Mouse (Mus musculus) limb, embryonic 15.5 days (tissue): ENCODE data around the gene Dnajc1. TPM values are rescaled to one million over a fixed set of nuclear protein-coding genes. Genes with fewer than 3 reads are reported as not detected.

ENCODE experiments used
- ATAC-seq: fragments of 200-750 bp; cut with Nextera tagmentation; 2 replicates; pipeline ENCODE4 v1.8.0; 2017; ENCODE audit warnings: low read depth, moderate TSS enrichment; ENCODE audit not compliant: insufficient number of reproducible peaks, low FRiP score, low TSS enrichment
- H3K27ac ChIP-seq: fragments of 300-500 bp; sonication (generic); 2 replicates; pipeline ENCODE4 v1.5.1; 2015; ENCODE audit warnings: moderate library complexity, mild to moderate bottlenecking, inconsistent platforms
- H3K27me3 ChIP-seq: fragments of 300-500 bp; sonication (generic); 2 replicates; pipeline ENCODE4 v1.6.1; 2015; ENCODE audit warnings: inconsistent platforms
- H3K36me3 ChIP-seq: fragments of 300-500 bp; sonication (generic); 2 replicates; pipeline ENCODE4 v1.6.1; 2015; ENCODE audit warnings: inconsistent platforms
- H3K4me1 ChIP-seq: fragments of 300-500 bp; sonication (generic); 2 replicates; pipeline ENCODE4 v1.6.1; 2015; ENCODE audit warnings: inconsistent platforms
- H3K4me2 ChIP-seq: fragments of 300-500 bp; sonication (generic); 2 replicates; pipeline ENCODE4 v1.6.1; 2015; ENCODE audit warnings: mild to moderate bottlenecking, inconsistent platforms
- H3K4me3 ChIP-seq: fragments of 300-500 bp; sonication (generic); 2 replicates; pipeline ENCODE4 v1.5.1; 2015; ENCODE audit warnings: mild to moderate bottlenecking, inconsistent platforms
- H3K9ac ChIP-seq: fragments of 300-500 bp; sonication (generic); 2 replicates; pipeline ENCODE4 v1.6.1; 2015; ENCODE audit warnings: inconsistent platforms
- H3K9me3 ChIP-seq: fragments of 300-500 bp; sonication (generic); 2 replicates; pipeline ENCODE4 v1.6.1; 2016; ENCODE audit warnings: inconsistent platforms
- WGBS: fragments of 180-500 bp; shearing (Covaris S2); methylation state at CpG from one replicate; pipeline ENCODE4 v1.1.7; 2015; 5-methylcytosine and 5-hydroxymethylcytosine counted together
- polyA plus RNA-seq: library from polyadenylated mRNA; unstranded; fragments of >200 nt; fragmentation: Nextera tagmentation; extraction: Ambion mirVana; gene quantifications from 2 replicates; pipeline ENCODE4 v1.2.1, GENCODE M21; 2015

The Dnajc1 gene
- polyA plus RNA-seq, 1 experiment from 2014 or later: 42.2 TPM

DNA sequence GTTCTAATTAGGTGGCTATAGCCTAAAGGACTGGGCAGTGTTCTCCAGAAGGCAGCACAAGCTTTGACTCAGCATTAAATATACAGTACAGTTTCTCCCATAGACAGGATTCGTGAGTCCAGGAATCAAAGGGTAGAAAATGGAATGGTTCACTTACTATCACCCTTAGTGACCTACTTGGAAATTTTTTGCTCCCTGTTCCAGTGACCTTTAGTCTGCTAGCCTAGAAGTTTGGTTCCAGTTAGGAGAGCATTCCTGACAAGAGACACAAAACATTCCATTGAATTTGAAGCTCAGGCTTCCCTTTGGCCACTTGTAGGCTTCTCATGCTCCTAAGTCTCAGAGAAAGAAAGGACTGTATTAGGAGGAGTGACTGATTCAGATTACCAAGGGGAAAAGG is 126.9 kb downstream of the Dnajc1 start:
- Histone ChIP-seq H3K4me2 (no peak overlapping the region), H3K4me1 (no peaks in the 10 kb centered on the region), H3K27ac (no peak overlapping the region), H3K9ac (no peak overlapping the region), H3K27me3 (no peaks in the 10 kb centered on the region), H3K36me3 (0 out of 2 replicates have a peak, but pooled peaks cover 5% of the 10 kb centered on the region), H3K9me3 (no peaks in the 10 kb centered on the region), H3K4me3 (no peak overlapping the region)
- no peak for ATAC-seq
- 91% methylated on average over 1 of the region's 1 CpGs for WGBS

DNA sequence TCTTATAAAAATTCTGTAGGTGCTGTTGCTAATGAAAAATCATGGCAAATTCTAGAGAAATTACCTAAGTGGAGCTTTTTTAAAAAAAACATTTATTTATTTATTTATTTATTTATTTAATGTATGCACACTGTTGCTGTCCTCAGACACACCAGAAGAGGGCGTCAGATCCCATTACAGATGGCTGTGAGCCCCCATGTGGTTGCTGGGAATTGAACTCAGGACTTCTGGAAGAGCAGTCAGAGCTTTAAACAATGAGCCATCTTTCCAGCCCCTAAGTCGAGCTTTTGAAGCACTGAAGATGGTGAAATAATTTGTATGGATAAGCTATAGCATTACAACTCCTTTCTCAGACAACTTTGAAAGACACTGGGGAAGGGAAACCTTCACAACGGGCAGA is 128.1 kb downstream of the Dnajc1 start:
- H3K36me3 ChIP-seq: 0 out of 2 replicates have a peak, but pooled peaks cover 5% of the 10 kb centered on the region
- H3K9me3 ChIP-seq: no peaks in the 10 kb centered on the region
- no peaks in the 10 kb centered on the region for H3K27me3 ChIP-seq
- H3K4me1 ChIP-seq: no peaks in the 10 kb centered on the region
- H3K4me3 ChIP-seq: no peak overlapping the region
- ATAC-seq: no peak
- no peak overlapping the region for H3K27ac ChIP-seq
- 73% methylated on average over 3 of the region's 3 CpGs for WGBS
- no peak overlapping the region for H3K9ac ChIP-seq
- H3K4me2 ChIP-seq: no peak overlapping the region

DNA sequence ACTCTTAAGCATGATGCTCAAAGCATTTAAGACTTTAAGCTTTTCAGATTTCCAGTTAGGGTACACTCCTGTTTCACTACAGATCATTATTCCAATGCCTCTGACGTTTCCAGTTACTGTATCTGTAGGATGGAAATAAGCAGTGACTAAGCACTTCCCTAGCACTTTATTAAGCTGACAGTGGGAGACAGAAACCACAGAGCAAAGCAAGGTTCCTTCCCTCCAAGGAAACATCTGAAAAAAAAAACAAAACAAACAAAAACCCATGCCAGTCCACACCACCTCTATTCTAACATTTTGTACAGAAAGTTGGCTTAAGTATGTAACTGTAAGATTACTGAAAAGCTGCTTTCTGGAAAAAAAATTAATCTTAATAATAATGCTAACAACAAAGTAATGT is 130.3 kb downstream of the Dnajc1 start:
- Histone ChIP-seq H3K4me3 (no peak overlapping the region), H3K9me3 (no peaks in the 10 kb centered on the region), H3K27me3 (no peaks in the 10 kb centered on the region), H3K4me1 (no peaks in the 10 kb centered on the region), H3K4me2 (no peak overlapping the region), H3K9ac (no peak overlapping the region), H3K36me3 (no peaks in the 10 kb centered on the region), H3K27ac (no peak overlapping the region)
- 20% methylated on average over 1 of the region's 1 CpGs for WGBS
- no peak for ATAC-seq

DNA sequence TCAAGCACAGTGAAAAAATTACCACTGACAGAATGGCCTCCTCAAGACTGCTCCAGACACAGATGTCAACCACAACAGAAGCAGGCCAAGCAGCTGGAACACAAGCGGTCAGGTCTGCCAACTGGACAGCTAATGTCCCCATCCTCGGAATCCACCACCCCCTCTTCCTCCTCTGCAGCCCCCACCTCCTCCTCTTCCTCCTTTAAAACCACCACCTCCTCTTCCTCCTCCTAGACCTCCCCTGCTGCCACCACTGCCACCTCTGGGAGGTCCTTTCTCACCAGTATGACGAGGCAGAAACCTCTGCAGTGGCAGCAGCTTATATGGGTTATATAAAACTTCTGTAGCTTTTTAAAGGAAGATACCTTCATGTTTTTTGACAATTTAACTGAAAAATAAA is 143.4 kb downstream of the Dnajc1 start:
- peaks cover 12% of the 10 kb centered on the region for H3K36me3 ChIP-seq
- no peaks in the 10 kb centered on the region for H3K4me1 ChIP-seq
- no peak overlapping the region for H3K4me3 ChIP-seq
- no peak overlapping the region for H3K27ac ChIP-seq
- no peaks in the 10 kb centered on the region for H3K9me3 ChIP-seq
- no peak for ATAC-seq
- no peak overlapping the region for H3K4me2 ChIP-seq
- 88% methylated on average over 3 of the region's 3 CpGs for WGBS
- no peaks in the 10 kb centered on the region for H3K27me3 ChIP-seq
- H3K9ac ChIP-seq: no peak overlapping the region

DNA sequence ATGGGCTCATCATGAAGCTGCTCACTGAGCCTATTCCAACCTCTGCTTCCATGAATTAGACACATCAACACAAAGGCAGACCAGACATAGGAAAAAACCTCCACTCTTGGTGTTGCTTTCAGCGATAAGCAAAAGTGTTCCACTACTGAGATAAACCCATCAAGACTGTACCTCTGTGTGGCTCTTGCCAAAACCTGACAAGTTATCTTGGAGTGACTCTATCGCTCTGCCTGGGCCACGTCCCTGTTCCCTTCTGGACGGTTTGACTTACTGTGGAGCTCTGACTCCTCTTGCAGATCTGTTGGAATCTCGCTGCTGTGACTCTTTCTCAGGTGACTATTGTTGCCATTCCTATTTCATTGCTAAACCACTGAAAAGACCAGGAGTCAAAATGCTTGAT is 157.1 kb downstream of the Dnajc1 start:
- ATAC-seq: no peak
- no peak overlapping the region for H3K4me3 ChIP-seq
- H3K27ac ChIP-seq: no peak overlapping the region
- no peak overlapping the region for H3K4me2 ChIP-seq
- H3K9me3 ChIP-seq: no peaks in the 10 kb centered on the region
- no peaks in the 10 kb centered on the region for H3K27me3 ChIP-seq
- H3K9ac ChIP-seq: no peak overlapping the region
- H3K36me3 ChIP-seq: no peaks in the 10 kb centered on the region
- no peaks in the 10 kb centered on the region; the same call in 1 of the 2 replicates for H3K4me1 ChIP-seq
- 91% methylated on average over 5 of the region's 5 CpGs for WGBS

DNA sequence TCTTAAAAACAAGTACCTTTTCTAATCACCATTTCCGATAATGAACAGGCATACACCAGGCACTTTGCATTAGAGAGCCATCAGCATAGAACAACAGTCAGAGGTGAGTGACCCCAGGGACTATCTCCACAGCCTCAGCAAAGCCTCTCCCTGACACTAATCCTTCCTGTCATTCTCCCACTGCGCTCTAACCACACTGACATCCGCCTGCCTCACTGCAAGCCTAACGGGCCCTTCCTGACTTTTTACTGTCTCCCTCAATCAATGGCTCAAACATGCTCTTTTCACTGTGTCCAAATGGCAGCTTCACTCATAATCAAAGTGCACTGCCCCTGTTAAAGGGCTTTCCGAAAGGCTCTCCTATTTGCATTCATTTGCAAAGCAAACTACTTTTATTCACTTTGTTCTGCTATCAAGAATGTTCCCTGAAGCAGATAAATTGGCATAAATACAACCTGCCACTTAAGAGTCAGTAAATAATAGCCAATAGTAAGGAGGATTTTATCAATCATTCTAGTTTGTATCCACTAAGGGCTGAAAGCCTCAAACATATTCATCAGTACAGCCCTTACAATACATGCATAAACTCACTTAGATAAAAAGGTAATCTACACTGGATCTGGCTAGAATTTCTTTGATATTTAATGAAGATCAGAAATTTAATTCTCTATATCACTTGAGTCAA is 159.6 kb downstream of the Dnajc1 start:
- H3K4me1 ChIP-seq: peaks cover 7% of the 10 kb centered on the region; the same call in 1 of the 2 replicates
- ATAC-seq: no peak
- H3K4me2 ChIP-seq: no peak overlapping the region
- H3K36me3 ChIP-seq: no peaks in the 10 kb centered on the region
- H3K27ac ChIP-seq: no peak overlapping the region
- no peaks in the 10 kb centered on the region for H3K9me3 ChIP-seq
- no peaks in the 10 kb centered on the region for H3K27me3 ChIP-seq
- H3K4me3 ChIP-seq: no peak overlapping the region
- 39% methylated on average over 5 of the region's 5 CpGs for WGBS
- no peak overlapping the region for H3K9ac ChIP-seq

DNA sequence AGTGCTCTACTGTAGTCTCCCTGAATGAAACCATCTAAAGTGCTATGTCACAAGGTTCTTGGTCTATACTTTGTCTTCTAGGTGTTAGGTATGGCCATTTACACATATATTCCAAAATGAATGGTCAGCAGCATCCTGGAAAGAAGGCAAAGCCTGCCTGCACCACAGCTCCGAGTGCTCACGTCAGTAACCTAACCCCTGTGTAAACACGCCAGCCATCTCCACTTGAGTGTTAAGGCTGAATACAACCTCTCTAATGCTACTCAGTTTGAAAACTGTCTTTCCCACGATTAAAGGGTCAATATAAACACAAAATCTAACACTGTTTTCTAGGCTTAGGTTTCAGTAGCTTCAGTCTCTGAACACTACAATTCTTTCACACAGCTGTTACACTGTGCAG is 161.5 kb downstream of the Dnajc1 start:
- no peaks in the 10 kb centered on the region for H3K27me3 ChIP-seq
- ATAC-seq: no peak
- no peaks in the 10 kb centered on the region for H3K36me3 ChIP-seq
- no peak overlapping the region for H3K27ac ChIP-seq
- 46% methylated on average over 4 of the region's 4 CpGs for WGBS
- H3K4me3 ChIP-seq: no peak overlapping the region
- no peak overlapping the region for H3K9ac ChIP-seq
- H3K4me2 ChIP-seq: no peak overlapping the region
- H3K9me3 ChIP-seq: no peaks in the 10 kb centered on the region
- peaks cover 7% of the 10 kb centered on the region; the same call in 1 of the 2 replicates for H3K4me1 ChIP-seq

DNA sequence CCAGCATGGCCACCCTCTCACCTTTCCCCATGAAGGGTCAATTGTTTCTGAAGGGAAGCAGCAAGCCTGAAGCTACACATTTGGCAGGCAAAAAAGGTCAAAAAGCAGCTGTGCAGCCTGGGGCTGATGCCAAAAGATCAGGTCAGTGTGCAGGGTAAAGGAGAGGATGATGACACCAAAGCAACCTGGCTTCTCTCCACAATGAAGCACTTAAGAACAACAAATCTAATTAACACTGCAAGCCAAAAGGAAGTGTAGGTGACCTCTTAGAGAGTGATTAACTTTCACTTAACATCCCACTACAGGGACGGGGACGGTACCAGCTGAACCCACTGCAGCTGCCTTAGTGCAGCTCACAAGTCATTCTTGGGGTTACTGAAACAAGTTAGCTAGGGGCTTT is 163.4 kb downstream of the Dnajc1 start:
- Histone ChIP-seq H3K9ac (no peak overlapping the region), H3K27me3 (no peaks in the 10 kb centered on the region), H3K4me3 (no peak overlapping the region), H3K9me3 (no peaks in the 10 kb centered on the region), H3K36me3 (no peaks in the 10 kb centered on the region), H3K27ac (no peak overlapping the region), H3K4me2 (no peak overlapping the region), H3K4me1 (peaks cover 7% of the 10 kb centered on the region; the same call in 1 of the 2 replicates)
- WGBS: 25% methylated on average over 2 of the region's 2 CpGs
- ATAC-seq: no peak

DNA sequence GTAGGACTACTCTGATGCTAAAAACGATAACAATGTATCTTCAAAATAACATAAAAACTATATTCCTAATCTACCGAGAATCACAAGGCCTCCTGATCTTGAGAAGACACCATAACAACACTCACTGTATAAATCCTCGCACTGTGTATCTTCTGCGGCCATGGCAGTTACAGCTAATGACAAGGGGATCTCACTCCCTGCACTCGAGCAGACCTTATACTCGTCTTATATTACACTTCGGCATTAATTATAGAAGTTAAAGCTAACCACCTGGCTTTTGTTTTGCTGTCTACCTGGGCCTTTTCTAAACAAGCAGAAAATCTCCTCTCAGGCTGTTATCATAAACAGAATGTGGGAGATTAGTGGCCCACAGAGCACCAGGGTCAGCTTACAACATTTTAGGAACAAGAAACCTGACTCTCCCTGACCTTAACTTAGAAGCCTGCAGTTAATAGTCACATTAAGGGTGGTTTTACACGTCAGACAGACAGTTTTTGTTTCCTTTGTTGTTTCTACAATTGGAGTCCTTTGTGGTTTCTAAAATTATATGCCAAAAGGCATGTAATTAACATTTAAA is 164.1 kb downstream of the Dnajc1 start:
- ATAC-seq: no peak
- H3K27ac ChIP-seq: no peak overlapping the region
- 31% methylated on average over 8 of the region's 8 CpGs for WGBS
- no peak overlapping the region for H3K4me3 ChIP-seq
- H3K4me2 ChIP-seq: no peak overlapping the region
- no peak overlapping the region for H3K9ac ChIP-seq
- no peaks in the 10 kb centered on the region for H3K27me3 ChIP-seq
- H3K36me3 ChIP-seq: no peaks in the 10 kb centered on the region
- H3K4me1 ChIP-seq: peaks cover 7% of the 10 kb centered on the region; the same call in 1 of the 2 replicates
- no peaks in the 10 kb centered on the region for H3K9me3 ChIP-seq

DNA sequence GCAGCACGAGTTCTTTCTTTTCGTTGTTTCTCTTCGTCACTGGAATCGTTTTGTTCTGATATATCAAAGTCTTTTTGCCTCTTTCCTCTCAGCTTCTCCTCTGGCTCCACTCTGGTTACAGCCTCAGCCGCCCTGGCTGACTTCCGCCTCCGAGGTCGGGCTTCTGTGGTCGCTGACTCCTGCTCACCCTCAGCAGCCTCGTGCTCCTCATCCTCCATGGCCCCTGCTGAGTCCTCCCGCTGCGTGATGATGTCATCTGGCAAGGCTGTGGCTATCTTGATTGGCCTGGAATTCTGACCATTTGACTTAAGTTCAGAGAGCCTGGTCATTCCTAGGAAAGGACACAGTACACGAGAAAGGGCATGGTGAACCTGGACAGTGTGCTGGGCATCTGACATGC is 173.1 kb downstream of the Dnajc1 start:
- Histone ChIP-seq H3K4me2 (no peak overlapping the region), H3K36me3 (peaks cover 47% of the 10 kb centered on the region), H3K4me3 (no peak overlapping the region), H3K4me1 (peaks cover 5% of the 10 kb centered on the region; the same call in 1 of the 2 replicates), H3K9me3 (no peaks in the 10 kb centered on the region), H3K9ac (no peak overlapping the region), H3K27ac (no peak overlapping the region), H3K27me3 (no peaks in the 10 kb centered on the region)
- no peak for ATAC-seq
- WGBS: 78% methylated on average over 13 of the region's 13 CpGs

DNA sequence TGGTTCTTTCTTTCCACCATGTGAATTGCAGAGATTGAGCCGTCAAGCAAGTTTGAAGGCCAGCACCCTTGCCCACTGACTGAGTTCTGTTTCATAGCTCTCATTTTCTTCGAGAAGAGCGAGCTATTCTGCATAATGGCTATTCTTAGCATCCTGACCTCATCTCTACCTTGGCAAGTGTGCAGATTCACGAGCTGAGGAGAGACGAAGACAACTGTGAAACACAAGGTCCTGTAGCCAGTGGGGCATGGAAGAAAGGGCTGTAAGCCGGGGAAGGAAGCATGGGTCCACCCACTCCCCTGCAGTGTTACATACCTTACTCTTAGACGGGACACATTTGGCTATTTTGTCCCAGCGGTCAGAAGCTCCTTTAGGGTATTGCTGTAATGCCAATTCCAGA is 173.5 kb downstream of the Dnajc1 start:
- Histone ChIP-seq H3K4me3 (no peak overlapping the region), H3K27ac (no peak overlapping the region), H3K9me3 (no peaks in the 10 kb centered on the region), H3K9ac (no peak overlapping the region), H3K36me3 (peaks cover 51% of the 10 kb centered on the region), H3K4me2 (no peak overlapping the region), H3K27me3 (no peaks in the 10 kb centered on the region), H3K4me1 (peaks cover 9% of the 10 kb centered on the region; the same call in 1 of the 2 replicates)
- no peak for ATAC-seq
- 71% methylated on average over 8 of the region's 8 CpGs for WGBS

DNA sequence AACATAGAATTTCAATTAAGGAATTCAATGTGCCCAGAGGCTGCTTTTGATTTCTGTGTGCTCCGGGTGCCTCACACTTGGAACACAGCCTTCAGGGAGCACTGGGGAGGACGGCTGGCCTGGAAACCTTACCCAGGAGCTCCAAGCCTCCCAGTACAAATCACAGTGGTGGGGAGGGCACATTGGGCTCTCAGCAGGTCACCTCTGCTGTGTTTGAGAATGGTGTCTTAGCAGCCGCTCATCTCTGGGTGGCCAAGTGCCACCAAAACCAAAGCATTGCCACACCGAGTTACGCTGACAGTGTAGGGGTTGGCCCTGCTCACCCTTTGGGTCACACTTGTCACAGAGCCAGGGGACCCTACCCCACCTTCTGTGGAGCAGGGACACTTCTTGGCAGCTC is 174.1 kb downstream of the Dnajc1 start:
- Histone ChIP-seq H3K4me2 (no peak overlapping the region), H3K27ac (no peak overlapping the region), H3K36me3 (peaks cover 56% of the 10 kb centered on the region), H3K4me1 (peaks cover 10% of the 10 kb centered on the region; the same call in 1 of the 2 replicates), H3K9me3 (no peaks in the 10 kb centered on the region), H3K9ac (no peak overlapping the region), H3K4me3 (no peak overlapping the region), H3K27me3 (no peaks in the 10 kb centered on the region)
- no peak for ATAC-seq
- 51% methylated on average over 5 of the region's 5 CpGs for WGBS
